Mouse (Mus musculus) adrenal gland, postnatal 25 days (tissue): Measurements from ENCODE around the gene Fat3. TPM values are rescaled to one million over a fixed set of nuclear protein-coding genes. Genes with fewer than 3 reads are reported as not detected.

Source experiments
- DNase-seq: peaks from one replicate; pipeline ENCODE4 v3.0.0; 2021; ENCODE audit warnings: mixed read lengths
- long read RNA-seq: library from polyadenylated mRNA; stranded (forward); transcript quantifications from one replicate; pipeline ENCODE4 v2.0.0, GENCODE M21; 2021
- total RNA-seq: library from RNA; stranded (reverse); gene quantifications from 2 replicates; pipeline ENCODE4 v1.2.3, GENCODE M21; 2021

Gene Fat3
- 3.5 and 3.9 TPM in 2 replicates for total RNA-seq
- long read RNA-seq, result 0 reads

DNA sequence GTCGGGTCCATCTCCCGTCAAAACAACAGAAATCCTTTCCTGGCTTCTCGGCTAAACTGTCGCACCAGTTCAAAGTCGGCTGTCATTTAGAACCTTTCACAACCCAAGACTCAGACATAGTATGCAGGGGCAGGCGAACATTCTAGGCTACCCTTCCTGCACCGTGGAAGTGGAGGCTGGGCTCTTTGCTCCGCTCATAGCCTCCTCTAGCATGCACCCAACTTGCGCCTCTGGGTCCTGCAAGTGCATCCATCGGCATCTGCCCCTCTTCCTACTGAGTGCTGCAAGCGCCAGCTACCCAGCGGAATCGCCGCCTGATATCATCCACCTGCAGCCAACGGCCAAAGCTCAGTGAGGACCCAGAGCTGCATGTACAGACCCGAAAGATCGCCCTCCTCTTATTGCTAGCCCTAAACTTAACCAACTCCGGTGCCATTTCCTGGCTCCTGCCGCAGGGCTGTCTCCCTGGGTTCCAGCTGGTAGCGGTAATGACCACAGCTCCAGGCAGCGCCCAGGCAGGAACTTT, at the start of gene Fat3:
Gene Fat3 (minus strand): TSS at position 100 of the 526 bp plus-strand sequence.
- DNase-seq, result peak; percentile 12

GRCm38 (mm10) chr9:16532884-16533283, 31.8 kb upstream of the Fat3 start:
- no peak for DNase-seq

DNA sequence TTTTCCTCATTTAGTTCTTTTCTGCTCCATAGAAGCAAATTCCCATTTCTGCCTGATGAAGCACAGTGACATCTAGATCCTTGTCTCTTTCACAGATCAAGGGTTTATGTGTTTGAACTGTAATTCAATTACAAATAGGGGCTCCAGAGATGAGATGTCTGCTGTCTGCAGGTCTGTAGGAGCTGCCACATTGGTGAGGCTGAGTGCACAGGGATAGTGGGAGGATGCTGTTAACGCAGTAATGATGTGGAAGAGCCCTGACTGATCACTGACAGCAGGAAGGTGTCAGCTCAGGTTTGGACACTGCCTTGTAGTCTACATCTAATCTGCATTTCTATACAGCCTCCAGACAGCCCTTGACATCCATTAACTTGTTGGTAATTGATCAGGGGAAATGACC, 16.5 kb upstream of the Fat3 start:
- DNase-seq, result no peak

DNA sequence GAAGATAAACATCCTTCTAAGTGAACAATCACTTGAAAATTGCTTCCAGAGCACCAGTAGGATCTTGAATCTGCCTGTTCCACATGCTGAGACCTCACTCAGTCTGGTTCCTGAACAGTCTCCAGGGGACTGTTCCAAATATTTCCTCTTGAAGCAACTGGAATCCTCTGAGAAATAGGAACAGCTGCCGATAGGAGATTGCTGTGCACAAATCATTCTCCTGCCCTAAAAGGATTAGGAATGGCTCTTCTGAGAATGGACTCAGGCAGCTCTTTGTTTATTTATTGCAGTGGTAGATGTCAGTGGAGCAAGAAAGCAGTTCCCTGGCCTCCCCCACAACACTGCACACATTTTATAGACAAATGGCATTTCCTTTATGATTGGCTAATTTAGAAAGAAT, 10.9 kb upstream of the Fat3 start:
- no peak for DNase-seq

- no peak for DNase-seq
These were observed 2.7 kb upstream of the Fat3 start for GRCm38 (mm10) chr9:16503776-16504175.

GRCm38 (mm10) chr9:16502673-16503343, 1.7 kb upstream of the Fat3 start:
- peak; percentile 5 for DNase-seq

DNA sequence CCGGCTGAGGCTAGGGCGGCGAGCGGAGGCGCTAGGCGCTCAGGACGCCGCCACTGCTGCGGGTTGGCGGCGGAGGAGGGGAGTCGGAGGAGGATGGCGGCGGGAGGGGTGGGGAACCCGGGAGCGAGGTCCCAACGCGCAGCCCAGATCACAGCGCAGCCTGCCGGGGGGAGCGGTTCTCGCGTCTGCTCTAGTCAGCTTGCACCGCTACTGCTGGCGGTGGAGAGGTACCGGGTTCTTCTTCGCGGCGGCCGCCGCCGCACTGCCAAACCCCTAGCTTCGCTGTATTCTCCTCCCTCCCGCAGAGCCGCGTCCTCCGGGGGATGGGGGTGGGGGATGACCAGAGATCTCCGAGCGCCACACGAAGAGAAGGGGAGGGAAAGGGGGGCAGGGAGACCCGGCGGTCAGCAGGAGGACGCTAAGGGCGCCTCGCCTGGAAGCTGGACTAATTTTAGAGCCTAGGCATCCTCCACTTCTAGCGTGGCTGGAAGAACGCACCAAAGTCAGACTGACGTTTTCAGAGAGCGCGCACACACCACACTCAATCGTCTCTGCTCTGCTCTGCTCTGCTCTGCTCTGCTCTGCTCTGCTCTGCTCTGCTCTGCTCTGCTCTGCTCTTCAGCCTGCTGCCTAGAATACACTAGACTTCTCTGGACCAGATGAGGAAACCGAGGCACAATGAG, 1.0 kb upstream of the Fat3 start:
- DNase-seq, result peak; percentile 70

DNA sequence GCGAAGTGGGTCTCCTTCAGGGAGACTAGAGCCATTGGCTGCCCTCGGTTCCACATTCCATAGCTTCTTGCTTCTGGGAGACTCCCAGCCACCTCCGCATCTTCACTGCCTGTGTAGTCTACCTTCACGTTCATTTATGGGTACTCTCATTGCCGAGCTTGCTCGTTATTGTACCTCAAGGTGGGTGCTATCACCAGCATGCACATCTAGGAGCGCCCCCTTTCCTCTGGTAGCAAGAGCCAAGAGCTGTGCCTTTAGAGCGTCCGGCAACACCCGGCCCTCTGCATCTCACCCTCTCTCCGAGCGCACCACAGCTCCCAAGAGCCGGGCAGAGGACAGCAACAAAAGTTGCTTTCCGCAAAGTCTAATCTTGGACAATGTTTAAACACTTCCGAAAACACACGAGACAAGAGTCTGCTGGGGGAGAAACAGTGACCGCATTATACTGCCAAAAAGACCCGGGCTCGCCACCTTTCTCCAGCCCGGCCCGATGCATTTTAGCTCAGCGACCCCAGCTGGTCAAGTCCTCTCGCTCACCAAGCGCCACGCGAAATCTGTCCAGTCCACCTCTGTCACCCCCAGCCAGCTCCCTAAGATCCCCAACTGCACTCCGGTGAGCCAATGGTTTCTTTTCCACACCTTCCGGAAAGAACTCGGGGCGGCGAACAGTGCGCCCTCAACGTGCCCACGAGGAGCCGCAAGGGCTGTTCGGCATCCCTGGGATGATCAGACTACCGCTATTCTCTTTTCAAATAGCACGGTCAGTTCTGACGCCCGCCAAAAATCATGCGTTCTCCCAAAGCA, 501 bp downstream of the Fat3 start:
- peak; percentile 46 for DNase-seq

GRCm38 (mm10) chr9:16499621-16500381, 1.3 kb downstream of the Fat3 start:
- peak; percentile 57 for DNase-seq

DNA sequence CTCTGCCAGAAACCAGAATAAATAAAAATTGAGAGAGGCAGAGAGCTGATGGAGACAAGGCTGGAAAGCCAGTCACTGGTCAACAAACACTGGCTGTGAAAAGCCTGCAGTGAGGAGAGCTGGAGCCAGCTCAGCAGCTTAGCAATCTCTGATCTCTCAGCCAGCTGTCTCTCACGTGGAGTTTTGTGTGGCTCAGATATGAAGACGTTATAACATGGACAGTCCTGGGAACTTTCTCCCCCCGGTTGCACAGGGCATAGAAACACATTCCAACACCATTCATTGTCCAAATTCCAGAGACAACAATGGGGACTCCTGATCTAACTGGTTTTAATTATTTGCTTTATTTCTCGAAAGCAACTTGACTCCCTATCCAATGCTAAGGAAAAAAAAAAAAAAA, 2.2 kb downstream of the Fat3 start:
- DNase-seq, result no peak

- DNase-seq, result no peak
These were observed 3.7 kb downstream of the Fat3 start for GRCm38 (mm10) chr9:16497361-16497760.

DNA sequence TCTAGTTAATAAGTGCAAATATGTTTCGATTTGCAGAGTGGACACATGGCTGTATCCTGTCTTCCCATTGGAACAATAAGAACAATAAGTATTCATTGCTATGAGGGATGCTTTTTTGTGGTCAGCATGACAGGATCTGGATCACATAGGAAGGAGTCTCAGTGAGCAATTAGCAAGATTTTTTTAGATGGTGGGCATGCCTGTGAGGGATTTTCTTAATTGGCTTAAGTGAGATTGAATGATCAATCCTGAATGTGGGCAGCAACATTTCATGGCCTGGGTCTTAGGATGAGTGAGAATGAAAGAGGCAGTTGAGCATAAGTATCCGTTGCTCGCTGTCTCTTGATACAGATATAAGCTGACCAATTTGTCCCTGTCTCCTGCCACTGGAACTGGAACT, 4.8 kb downstream of the Fat3 start:
- DNase-seq, result no peak

DNA sequence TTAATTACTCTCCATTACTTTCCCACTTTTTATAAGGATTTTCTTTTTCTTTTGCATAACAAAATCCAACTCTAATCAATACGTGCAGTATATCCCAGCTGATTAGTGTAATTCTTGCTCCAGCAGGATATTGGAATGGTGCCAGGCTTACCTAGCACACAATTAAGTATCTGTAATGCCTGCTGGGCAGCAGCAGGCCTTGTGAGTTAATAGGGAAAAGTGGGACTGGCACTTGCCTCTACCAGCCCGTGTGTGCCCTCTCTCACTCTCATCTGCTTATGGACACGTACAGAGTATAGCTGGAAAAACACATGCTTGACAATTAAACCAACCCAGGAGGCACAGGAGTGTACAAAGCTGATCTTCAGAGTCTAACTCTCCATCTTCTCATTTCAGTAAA, 11.4 kb downstream of the Fat3 start:
- DNase-seq, result no peak

DNA sequence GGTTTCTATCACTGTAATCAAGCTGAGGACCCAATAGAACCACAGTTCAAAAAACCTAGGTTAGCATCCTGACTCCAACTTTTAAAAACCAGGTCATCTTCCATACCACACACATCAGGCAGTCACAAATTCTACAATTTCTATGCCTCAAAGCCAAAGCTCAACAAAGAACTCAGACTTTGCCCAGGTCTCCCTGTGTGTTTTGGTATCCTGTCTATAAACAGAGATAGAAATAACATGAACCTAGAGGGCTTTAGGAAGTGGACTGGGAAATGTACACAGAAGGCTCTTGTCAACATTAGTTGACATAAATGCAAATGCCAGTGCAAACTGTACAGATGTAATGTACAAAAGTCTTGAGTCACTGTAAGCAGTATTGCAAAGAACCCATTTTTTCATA, 13.5 kb downstream of the Fat3 start:
- no peak for DNase-seq

DNA sequence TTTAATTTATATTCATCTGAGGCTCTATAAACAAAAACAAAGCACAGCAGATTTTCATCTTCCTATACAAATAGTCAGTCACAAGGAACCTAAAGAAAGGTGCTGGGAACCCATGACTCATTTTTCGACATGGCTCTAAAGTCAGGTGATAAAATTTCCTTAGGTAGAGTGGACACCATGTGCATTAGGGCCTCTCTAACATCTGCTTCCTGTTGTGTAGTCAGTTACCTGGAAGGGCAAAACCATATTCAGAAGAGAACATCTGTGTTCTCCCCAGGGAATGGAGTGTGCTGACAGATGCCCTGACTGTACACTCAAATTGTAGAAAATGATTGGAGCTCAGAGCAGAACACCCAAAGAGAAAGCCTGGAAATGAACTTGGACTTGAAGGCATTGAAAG, 14.9 kb downstream of the Fat3 start:
- no peak for DNase-seq

- no peak for DNase-seq
These were observed 15.9 kb downstream of the Fat3 start for GRCm38 (mm10) chr9:16485173-16485572.

DNA sequence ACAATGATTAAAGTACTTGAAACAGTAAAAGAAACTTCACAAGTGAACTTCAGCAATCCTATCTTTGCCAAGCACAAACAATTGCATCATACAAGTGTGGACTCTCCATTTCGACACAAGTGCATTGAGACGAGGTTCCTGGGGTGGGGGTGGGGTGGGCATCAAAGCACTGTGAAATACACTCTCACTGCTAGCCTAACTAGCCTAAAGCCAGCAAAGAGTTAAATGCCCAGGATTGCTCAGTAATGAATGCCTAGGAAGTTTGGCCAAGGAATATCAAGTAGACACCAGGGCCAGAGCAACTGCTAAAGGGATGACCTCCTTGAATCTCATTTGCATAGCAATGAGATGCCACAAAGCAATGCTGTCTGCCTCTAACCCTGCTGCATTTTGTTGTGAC, 16.3 kb downstream of the Fat3 start:
- DNase-seq, result no peak

- DNase-seq, result no peak
These were observed 39.6 kb downstream of the Fat3 start for GRCm38 (mm10) chr9:16461491-16461890.

- DNase-seq, result no peak
These were observed 40.5 kb downstream of the Fat3 start for GRCm38 (mm10) chr9:16460591-16460990.

DNA sequence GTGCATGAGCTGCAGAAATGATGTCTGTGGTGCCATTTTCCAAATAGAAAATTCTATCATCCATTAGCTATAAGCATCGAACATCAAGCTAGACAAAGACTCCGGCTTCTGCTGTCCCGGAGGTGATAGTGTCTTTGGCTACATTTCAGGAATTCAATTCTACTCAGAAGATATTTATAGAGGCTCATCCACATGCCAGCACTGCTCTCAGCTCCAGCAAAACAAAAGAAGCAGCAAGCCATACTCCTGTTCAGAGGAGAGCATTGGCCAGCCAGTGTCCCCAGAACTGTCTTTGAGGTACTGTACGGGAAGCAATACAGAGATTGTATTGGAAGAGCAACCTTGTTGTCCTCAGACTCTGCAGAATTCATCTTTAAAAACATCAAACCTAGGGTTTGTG, 59.2 kb downstream of the Fat3 start:
- no peak for DNase-seq

- no peak for DNase-seq
These were observed 60.4 kb downstream of the Fat3 start for GRCm38 (mm10) chr9:16440638-16441037.

GRCm38 (mm10) chr9:16439941-16440340, 61.1 kb downstream of the Fat3 start:
- DNase-seq, result no peak
